Mouse (Mus musculus) liver, adult 2 months (tissue): ENCODE results near the gene Fbxo48.

Source experiments
- CTCF ChIP-seq: fragments of 200-500 bp; IDR thresholded peaks from 2 replicates; pipeline ENCODE4 v1.5.1; 2011; ENCODE audit warnings: low read depth, low read length, control low read depth
- POLR2A ChIP-seq: fragments of 200-500 bp; IDR thresholded peaks from 2 replicates; pipeline ENCODE4 v1.6.1; 2011; ENCODE audit warnings: low read length, control low read depth; ENCODE audit not compliant: insufficient read depth; ENCODE audit errors: extremely low read depth

GRCm38 (mm10) chr11:16950976-16951760 lies at the start of gene Fbxo48:
- no peak for TF ChIP-seq CTCF
- no peak for TF ChIP-seq POLR2A
